Mouse (Mus musculus) liver, embryonic 13.5 days (tissue): ENCODE results near the gene Tgfb3. TPM values are rescaled to one million over a fixed set of nuclear protein-coding genes. Genes with fewer than 3 reads are reported as not detected.
A peak's percentile ranks its signal among the peaks of the same experiment; 100 is the strongest.

Source experiments
- ATAC-seq: fragments of 200-750 bp; cut with Nextera tagmentation; 2 replicates; pipeline ENCODE4 v1.8.0; 2017; ENCODE audit warnings: low read depth, mild to moderate bottlenecking, moderate number of reproducible peaks, moderate library complexity
- DNase-seq: peaks from one replicate; pipeline ENCODE4 v3.0.0; 2022
- H3K27ac ChIP-seq: fragments of 300-500 bp; sonication (generic); 2 replicates; pipeline ENCODE4 v1.5.1; 2015; ENCODE audit warnings: moderate library complexity, mild to moderate bottlenecking, inconsistent platforms
- H3K27me3 ChIP-seq: fragments of 300-500 bp; sonication (generic); 2 replicates; pipeline ENCODE4 v1.6.1; 2015; ENCODE audit warnings: mild to moderate bottlenecking, inconsistent platforms
- H3K36me3 ChIP-seq: fragments of 300-500 bp; sonication (generic); 2 replicates; pipeline ENCODE4 v1.6.1; 2015; ENCODE audit warnings: mild to moderate bottlenecking, inconsistent platforms
- H3K4me1 ChIP-seq: fragments of 300-500 bp; sonication (generic); replicated peaks from 2 replicates; pipeline ENCODE4 v1.6.1; 2015; ENCODE audit warnings: inconsistent platforms
- H3K4me2 ChIP-seq: fragments of 300-500 bp; sonication (generic); 2 replicates; pipeline ENCODE4 v1.6.1; 2015; ENCODE audit warnings: inconsistent platforms, mild to moderate bottlenecking, moderate library complexity
- H3K4me3 ChIP-seq: fragments of 300-500 bp; sonication (generic); replicated peaks from 2 replicates; pipeline ENCODE4 v1.5.1; 2015; ENCODE audit warnings: mild to moderate bottlenecking, inconsistent platforms
- H3K9ac ChIP-seq: fragments of 300-500 bp; sonication (generic); 2 replicates; pipeline ENCODE4 v1.6.1; 2015; ENCODE audit warnings: mild to moderate bottlenecking, inconsistent platforms
- H3K9me3 ChIP-seq: fragments of 300-500 bp; sonication (generic); replicated peaks from 2 replicates; pipeline ENCODE4 v1.6.1; 2016; ENCODE audit warnings: inconsistent platforms
- WGBS: fragments of 180-500 bp; shearing (Covaris S2); methylation state at CpG from one replicate; pipeline ENCODE4 v1.1.7; 2015; ENCODE audit not compliant: insufficient replicate concordance; 5-methylcytosine and 5-hydroxymethylcytosine counted together
- polyA plus RNA-seq: library from polyadenylated mRNA; unstranded; fragments of >200 nt; fragmentation: Nextera tagmentation; extraction: Ambion mirVana; gene quantifications from 2 replicates; pipeline ENCODE4 v1.2.1, GENCODE M21; 2015

Tgfb3 gene
- polyA plus RNA-seq, 1 experiment from 2014 or later = 2.5 TPM

GRCm38 (mm10) chr12:86051477-86051876 is 27.4 kb downstream of the Tgfb3 start:
- H3K9me3 ChIP-seq = no peaks in the 10 kb centered on the region
- peak; percentile 3 for DNase-seq
- peak; percentile 73 for ATAC-seq
- peaks cover 8% of the 10 kb centered on the region for H3K4me1 ChIP-seq
- H3K27me3 ChIP-seq = no peaks in the 10 kb centered on the region
- H3K27ac ChIP-seq = no peak overlapping the region
- no peak overlapping the region for H3K4me3 ChIP-seq
- 41% methylated on average over 5 of the region's 5 CpGs for WGBS
- no peak overlapping the region for H3K9ac ChIP-seq
- no peak overlapping the region for H3K4me2 ChIP-seq
- no peaks in the 10 kb centered on the region for H3K36me3 ChIP-seq

GRCm38 (mm10) chr12:86049813-86050212 is 29.0 kb downstream of the Tgfb3 start:
- Histone ChIP-seq H3K9me3 (no peaks in the 10 kb centered on the region), H3K27ac (no peak overlapping the region), H3K27me3 (no peaks in the 10 kb centered on the region), H3K9ac (no peak overlapping the region), H3K4me2 (no peak overlapping the region), H3K36me3 (no peaks in the 10 kb centered on the region), H3K4me3 (no peak overlapping the region), H3K4me1 (peaks cover 8% of the 10 kb centered on the region)
- DNase-seq (no peak), ATAC-seq (no peak)
- 78% methylated on average over 6 of the region's 6 CpGs for WGBS

- H3K4me1 ChIP-seq = peaks cover 8% of the 10 kb centered on the region
- H3K36me3 ChIP-seq = peaks cover 10% of the 10 kb centered on the region; the same call in 1 of the 2 replicates
- DNase-seq (no peak), ATAC-seq (no peak)
- H3K27me3 ChIP-seq = no peaks in the 10 kb centered on the region
- no peak overlapping the region for H3K4me2 ChIP-seq
- no peak overlapping the region for H3K9ac ChIP-seq
- WGBS = 40% methylated on average over 8 of the region's 8 CpGs
- H3K9me3 ChIP-seq = no peaks in the 10 kb centered on the region; the same call in 1 of the 2 replicates
- no peak overlapping the region for H3K27ac ChIP-seq
- no peak overlapping the region for H3K4me3 ChIP-seq
These were observed 31.5 kb downstream of the Tgfb3 start for GRCm38 (mm10) chr12:86047376-86047775.

- H3K4me2 ChIP-seq = no peak overlapping the region
- 80% methylated on average over 2 of the region's 2 CpGs for WGBS
- H3K4me1 ChIP-seq = peaks cover 8% of the 10 kb centered on the region
- no peak overlapping the region for H3K9ac ChIP-seq
- H3K27ac ChIP-seq = no peak overlapping the region
- H3K9me3 ChIP-seq = no peaks in the 10 kb centered on the region; the same call in 1 of the 2 replicates
- ATAC-seq (no peak), DNase-seq (no peak)
- H3K36me3 ChIP-seq = peaks cover 10% of the 10 kb centered on the region; the same call in 1 of the 2 replicates
- no peak overlapping the region for H3K4me3 ChIP-seq
- H3K27me3 ChIP-seq = no peaks in the 10 kb centered on the region
These were observed 32.1 kb downstream of the Tgfb3 start for GRCm38 (mm10) chr12:86046776-86047175.

GRCm38 (mm10) chr12:86046141-86046540 is 32.7 kb downstream of the Tgfb3 start:
- no peak overlapping the region for H3K9ac ChIP-seq
- no peaks in the 10 kb centered on the region for H3K27me3 ChIP-seq
- DNase-seq (no peak), ATAC-seq (no peak)
- WGBS = 60% methylated on average over 5 of the region's 5 CpGs
- no peak overlapping the region for H3K4me3 ChIP-seq
- H3K9me3 ChIP-seq = no peaks in the 10 kb centered on the region; the same call in 1 of the 2 replicates
- peaks cover 10% of the 10 kb centered on the region; the same call in 1 of the 2 replicates for H3K36me3 ChIP-seq
- no peak overlapping the region for H3K27ac ChIP-seq
- H3K4me2 ChIP-seq = no peak overlapping the region
- peaks cover 3% of the 10 kb centered on the region for H3K4me1 ChIP-seq

- no peak for DNase-seq
- H3K36me3 ChIP-seq = peaks cover 10% of the 10 kb centered on the region; the same call in 1 of the 2 replicates
- WGBS = 81% methylated on average over 6 of the region's 6 CpGs
These were observed 39.1 kb downstream of the Tgfb3 start for GRCm38 (mm10) chr12:86039751-86040150.

GRCm38 (mm10) chr12:86039078-86039477 is 39.8 kb downstream of the Tgfb3 start:
- no peak for DNase-seq
- no peak for ATAC-seq
- Histone ChIP-seq H3K36me3 (peaks cover 10% of the 10 kb centered on the region; the same call in 1 of the 2 replicates), H3K9me3 (no peaks in the 10 kb centered on the region; the same call in 1 of the 2 replicates), H3K9ac (no peak overlapping the region), H3K4me2 (no peak overlapping the region), H3K4me3 (no peak overlapping the region), H3K27me3 (no peaks in the 10 kb centered on the region), H3K4me1 (no peaks in the 10 kb centered on the region; the same call in 1 of the 2 replicates), H3K27ac (no peak overlapping the region)
- WGBS = 81% methylated on average over 5 of the region's 5 CpGs

More at GRCm38 (mm10) chr12:86039751-86040150, 39.1 kb downstream of the Tgfb3 start:
- Histone ChIP-seq H3K9me3 (no peaks in the 10 kb centered on the region; the same call in 1 of the 2 replicates), H3K27me3 (no peaks in the 10 kb centered on the region), H3K27ac (no peak overlapping the region), H3K4me2 (no peak overlapping the region), H3K4me3 (no peak overlapping the region), H3K9ac (no peak overlapping the region), H3K4me1 (no peaks in the 10 kb centered on the region)
- no peak for ATAC-seq

- no peaks in the 10 kb centered on the region for H3K36me3 ChIP-seq
- no peak overlapping the region for H3K4me2 ChIP-seq
- ATAC-seq = no peak
- H3K4me1 ChIP-seq = peaks cover 8% of the 10 kb centered on the region
- H3K27ac ChIP-seq = no peak overlapping the region
- H3K9ac ChIP-seq = no peak overlapping the region
- H3K4me3 ChIP-seq = no peak overlapping the region
- H3K9me3 ChIP-seq = no peaks in the 10 kb centered on the region
- no peaks in the 10 kb centered on the region for H3K27me3 ChIP-seq
- DNase-seq = no peak
- 59% methylated on average over 12 of the region's 12 CpGs for WGBS
These were observed 41.5 kb downstream of the Tgfb3 start for GRCm38 (mm10) chr12:86037235-86037921.

GRCm38 (mm10) chr12:86036368-86037166 is 42.3 kb downstream of the Tgfb3 start:
- DNase-seq = no peak
- 62% methylated on average over 9 of the region's 9 CpGs for WGBS
- H3K27ac ChIP-seq = no peak overlapping the region

GRCm38 (mm10) chr12:86035586-86035985 is 43.3 kb downstream of the Tgfb3 start:
- Histone ChIP-seq H3K36me3 (no peaks in the 10 kb centered on the region), H3K27ac (no peak overlapping the region), H3K4me3 (no peak overlapping the region), H3K9me3 (no peaks in the 10 kb centered on the region), H3K4me2 (no peak overlapping the region), H3K9ac (no peak overlapping the region), H3K4me1 (peaks cover 19% of the 10 kb centered on the region), H3K27me3 (no peaks in the 10 kb centered on the region)
- ATAC-seq (no peak), DNase-seq (no peak)

More at GRCm38 (mm10) chr12:86036368-86037166, 42.3 kb downstream of the Tgfb3 start:
- Histone ChIP-seq H3K36me3 (no peaks in the 10 kb centered on the region), H3K4me2 (no peak overlapping the region), H3K9me3 (no peaks in the 10 kb centered on the region), H3K4me3 (no peak overlapping the region), H3K9ac (no peak overlapping the region), H3K4me1 (peaks cover 12% of the 10 kb centered on the region), H3K27me3 (no peaks in the 10 kb centered on the region)
- no peak for ATAC-seq

- ATAC-seq (peak; percentile 63), DNase-seq (no peak)
- no peaks in the 10 kb centered on the region for H3K9me3 ChIP-seq
- H3K4me3 ChIP-seq = no peak overlapping the region
- H3K9ac ChIP-seq = no peak overlapping the region
- H3K4me1 ChIP-seq = peaks cover 23% of the 10 kb centered on the region
- no peaks in the 10 kb centered on the region for H3K27me3 ChIP-seq
- no peak overlapping the region for H3K27ac ChIP-seq
- WGBS = 47% methylated on average over 5 of the region's 5 CpGs
- 0 out of 2 replicates have a peak overlapping the region, but pooled peaks have one; percentile 3 for H3K4me2 ChIP-seq
- no peaks in the 10 kb centered on the region for H3K36me3 ChIP-seq
These were observed 47.9 kb downstream of the Tgfb3 start for GRCm38 (mm10) chr12:86030932-86031331.
